Mouse (Mus musculus) small intestine, adult 2 months (tissue): ENCODE measurements around the gene Defb25.

ENCODE experiments used
- CTCF ChIP-seq: fragments of 200-500 bp; IDR thresholded peaks from 2 replicates; pipeline ENCODE4 v1.5.1; 2012; ENCODE audit warnings: low read depth, mild to moderate bottlenecking, control low read depth, inconsistent platforms, low read length, moderate library complexity, mixed read lengths; ENCODE audit not compliant: insufficient replicate concordance, insufficient read length; ENCODE audit errors: extremely low read depth
- POLR2A ChIP-seq: fragments of 200-500 bp; IDR thresholded peaks from 2 replicates; pipeline ENCODE4 v1.6.1; 2012; ENCODE audit warnings: low read depth, mild to moderate bottlenecking, control low read depth, inconsistent platforms, low read length, moderate library complexity

DNA sequence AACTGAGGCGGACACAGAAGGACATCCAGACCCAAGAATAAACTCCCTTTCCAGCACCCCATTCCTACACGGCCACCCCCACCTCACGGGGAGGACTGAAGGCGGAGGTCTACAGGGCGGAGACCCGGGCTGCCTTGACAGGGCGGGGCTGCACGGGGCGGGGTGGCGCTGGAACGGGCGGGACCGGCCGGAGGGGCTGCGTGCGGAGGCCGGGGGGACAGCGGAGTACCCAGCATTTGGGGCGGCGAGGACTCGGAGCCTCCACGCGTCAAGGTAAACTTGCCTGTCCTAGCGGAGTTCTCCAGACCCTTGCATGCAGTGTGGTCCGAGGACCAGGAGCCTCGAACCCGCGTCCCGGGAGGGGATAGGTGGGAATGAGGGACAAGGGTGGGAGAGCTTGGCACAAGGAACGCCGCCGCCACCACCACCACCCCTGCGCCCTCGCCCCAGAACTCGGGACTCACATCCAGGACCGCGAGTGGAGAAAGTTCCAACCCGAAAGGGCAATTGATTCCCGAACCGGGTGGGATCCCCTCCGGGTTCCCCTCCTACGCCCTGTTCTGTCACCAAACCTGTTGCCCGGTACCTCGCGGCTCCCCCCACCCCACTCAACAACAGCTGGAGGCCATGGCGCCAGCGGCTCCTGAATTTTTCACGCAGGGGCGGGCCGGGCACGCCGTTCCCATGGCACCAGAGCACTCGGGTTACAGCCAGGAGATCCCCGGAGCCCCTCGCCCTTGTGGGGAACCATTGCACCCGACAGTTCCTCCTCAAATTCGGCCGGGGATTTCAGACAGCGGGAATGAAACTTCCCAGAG is 4.1 kb upstream of the Defb25 start, which contains the start of gene Rem1:
- no peak for TF ChIP-seq CTCF
- TF ChIP-seq POLR2A: no peak
